Mouse (Mus musculus): ENCODE data around the gene Plpp1. TPM values are rescaled to one million over a fixed set of nuclear protein-coding genes. Genes with fewer than 3 reads are reported as not detected.

Plpp1 gene
- total RNA-seq, 2 experiments from 2014 or later = not detected

DNA sequence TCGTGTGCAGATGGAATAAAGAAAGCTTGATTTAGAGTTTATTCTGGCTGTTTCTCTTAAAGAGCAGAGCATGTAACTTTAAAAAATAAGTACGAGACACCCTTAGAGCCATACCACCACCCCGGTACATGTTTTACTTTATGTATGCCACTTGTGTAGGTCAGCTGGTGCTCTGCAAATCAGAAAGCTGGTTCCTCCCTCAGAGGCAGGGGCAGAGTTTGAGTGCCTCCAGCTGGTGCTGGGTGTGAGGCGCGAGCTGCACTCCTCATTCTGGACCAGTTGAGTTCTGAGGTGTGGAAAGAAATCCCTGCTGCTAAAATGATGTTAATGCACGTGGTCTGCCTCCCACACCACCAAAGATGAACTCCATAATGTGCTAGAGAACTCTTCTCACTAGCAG is 53.8 kb downstream of the Plpp1 start:
- ATAC-seq (replicated peaks; ENCODE audit: poor library complexity, severe bottlenecking) = no peak

DNA sequence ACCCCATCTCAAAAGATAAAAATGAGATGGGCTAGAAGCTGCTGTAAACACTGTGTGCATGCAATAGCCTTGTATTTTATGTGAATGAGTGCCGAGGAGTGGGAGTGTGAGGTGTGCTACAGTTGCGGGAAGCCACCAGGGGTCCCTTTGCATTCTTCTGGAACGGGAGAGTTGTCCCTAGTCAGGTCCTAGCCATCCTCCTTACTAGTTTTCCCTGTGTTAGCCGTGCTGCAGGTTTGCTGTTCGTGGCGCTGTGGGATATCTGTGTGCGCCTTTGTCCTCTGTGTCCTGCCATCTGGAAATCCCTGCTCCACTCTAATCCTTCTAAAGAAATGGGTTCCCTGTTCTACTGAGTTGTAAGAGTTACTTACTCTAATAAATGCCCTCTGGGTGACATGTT is 57.3 kb downstream of the Plpp1 start:
- ATAC-seq (replicated peaks; ENCODE audit: poor library complexity, severe bottlenecking) = no peak

GRCm38 (mm10) chr13:112859574-112860134 is 59.1 kb downstream of the Plpp1 start:
- no peak for ATAC-seq (replicated peaks; ENCODE audit: poor library complexity, severe bottlenecking)

- ATAC-seq (replicated peaks; ENCODE audit: poor library complexity, severe bottlenecking) = no peak
These were observed 59.8 kb downstream of the Plpp1 start for GRCm38 (mm10) chr13:112860370-112860769.

GRCm38 (mm10) chr13:112860911-112861310 is 60.3 kb downstream of the Plpp1 start:
- ATAC-seq (replicated peaks; ENCODE audit: poor library complexity, severe bottlenecking) = no peak

- no peak for ATAC-seq (replicated peaks; ENCODE audit: poor library complexity, severe bottlenecking)
These were observed 61.3 kb downstream of the Plpp1 start for GRCm38 (mm10) chr13:112861825-112862306.

DNA sequence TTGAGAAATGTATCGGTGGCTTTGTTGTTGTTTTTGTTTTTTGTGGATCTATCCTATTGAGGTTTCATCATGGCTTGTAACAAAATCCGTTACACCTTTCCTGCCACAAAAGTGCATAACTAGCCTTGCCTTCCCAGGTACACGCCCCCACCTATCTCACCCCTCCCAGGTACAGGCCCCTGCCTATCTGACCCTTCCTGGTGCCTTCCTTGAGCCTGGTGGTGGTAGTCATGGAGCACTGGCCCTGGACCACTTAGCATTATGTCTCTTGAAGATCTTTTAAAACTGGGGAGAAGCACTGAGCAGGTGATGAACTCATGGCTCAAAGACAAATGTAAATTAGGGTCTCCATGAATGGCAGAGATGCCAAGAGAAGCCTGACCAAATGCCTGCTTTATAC is 61.8 kb downstream of the Plpp1 start:
- ATAC-seq (replicated peaks; ENCODE audit: poor library complexity, severe bottlenecking) = no peak

GRCm38 (mm10) chr13:112862978-112863677 is 62.5 kb downstream of the Plpp1 start:
- ATAC-seq (replicated peaks; ENCODE audit: poor library complexity, severe bottlenecking) = no peak

- ATAC-seq (replicated peaks; ENCODE audit: poor library complexity, severe bottlenecking) = no peak
These were observed 66.2 kb downstream of the Plpp1 start for GRCm38 (mm10) chr13:112866782-112867181.

DNA sequence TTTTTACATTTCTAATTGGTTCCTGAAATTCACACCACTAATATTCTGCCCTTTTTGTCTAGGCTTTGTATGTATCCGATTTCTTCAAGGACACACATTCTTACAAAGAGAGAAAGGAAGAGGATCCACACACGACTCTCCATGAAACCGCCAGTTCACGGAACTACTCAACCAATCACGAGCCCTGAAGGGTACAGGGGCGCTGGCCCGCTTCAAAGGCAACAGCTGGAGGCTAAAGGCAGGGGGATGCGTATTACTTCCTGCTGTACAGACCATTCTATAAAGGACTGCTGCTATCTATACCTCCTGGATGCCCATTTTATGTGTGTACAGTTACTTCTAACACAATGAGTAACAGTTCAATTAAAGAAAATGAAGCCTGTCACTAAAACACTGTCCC is 66.8 kb downstream of the Plpp1 start:
- ATAC-seq (replicated peaks; ENCODE audit: poor library complexity, severe bottlenecking) = no peak

GRCm38 (mm10) chr13:112870039-112870690 is 69.6 kb downstream of the Plpp1 start:
- peak; percentile 48 for ATAC-seq (replicated peaks; ENCODE audit: poor library complexity, severe bottlenecking)

DNA sequence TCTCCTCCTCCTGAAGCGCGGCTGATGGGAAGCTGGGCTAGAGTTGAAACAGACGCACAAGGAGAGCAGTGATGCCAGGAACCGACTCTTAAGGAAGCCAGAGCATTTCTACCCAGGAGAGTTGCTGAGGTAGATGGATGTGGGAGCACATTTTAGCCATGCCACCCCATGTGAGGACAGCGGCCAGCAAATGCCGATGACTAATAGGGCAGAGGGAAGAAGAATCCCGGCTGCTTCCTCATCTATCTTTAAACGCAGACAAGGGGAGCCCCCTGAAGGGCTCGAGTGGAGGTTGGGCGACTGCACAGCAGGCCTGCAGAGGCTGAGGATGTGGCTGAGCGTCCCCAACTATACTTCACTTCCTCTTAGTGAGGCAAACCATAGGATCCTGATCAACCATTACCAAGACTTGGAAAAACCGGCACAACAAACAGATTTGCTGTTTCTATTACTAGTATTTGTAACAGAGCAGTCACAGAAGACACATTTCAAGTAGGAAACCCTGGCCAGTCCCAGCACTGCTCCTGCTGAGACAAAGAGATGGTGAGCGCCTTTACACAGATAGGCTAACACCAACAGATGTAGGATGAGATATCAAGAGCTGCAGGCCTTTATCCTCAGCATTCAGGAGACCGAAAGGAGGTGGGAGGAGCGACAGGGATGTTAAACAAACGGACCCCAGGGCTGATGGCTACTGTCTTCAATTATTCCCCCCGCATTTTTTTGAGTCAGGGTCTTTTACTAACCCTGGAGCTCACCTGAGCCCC is 71.1 kb downstream of the Plpp1 start:
- peak; percentile 65 for ATAC-seq (replicated peaks; ENCODE audit: poor library complexity, severe bottlenecking)

DNA sequence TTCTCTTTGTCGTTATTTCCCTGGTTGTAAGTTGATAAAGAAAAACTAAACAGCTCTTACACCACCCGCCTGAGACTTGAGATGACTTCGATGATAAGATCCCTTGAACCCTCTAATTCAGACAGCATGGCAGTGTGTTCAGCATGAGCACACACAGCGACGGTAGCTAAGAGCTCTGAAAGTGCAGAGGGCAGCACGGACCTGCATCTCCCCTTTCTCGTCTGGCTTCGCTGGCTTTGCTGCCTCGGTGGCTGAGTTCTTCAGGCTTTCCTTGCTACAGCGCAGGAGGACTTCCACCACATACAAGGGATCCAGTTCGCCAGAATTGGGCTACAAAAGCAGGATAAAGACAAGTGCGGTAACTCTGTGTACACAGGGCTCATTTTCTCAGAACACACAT is 86.6 kb downstream of the Plpp1 start:
- no peak for ATAC-seq (replicated peaks; ENCODE audit: poor library complexity, severe bottlenecking)

DNA sequence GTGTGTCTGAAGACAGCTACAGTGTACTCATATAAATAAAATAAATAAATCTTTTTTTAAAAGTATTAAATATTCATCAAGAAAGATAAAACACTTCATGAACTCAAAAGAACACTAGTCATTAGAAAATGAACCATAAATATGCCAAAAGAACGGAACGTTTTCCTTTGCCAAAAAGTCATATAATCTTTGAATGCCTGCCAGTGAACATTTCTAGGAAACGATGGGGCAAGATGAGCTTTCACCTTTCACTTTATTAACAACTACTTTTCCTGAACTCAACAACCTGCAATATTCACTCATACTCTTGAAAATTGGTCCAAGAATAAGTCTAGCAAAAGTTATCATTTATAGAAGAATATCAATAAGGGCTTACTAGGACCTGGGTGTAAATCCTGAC is 101.6 kb downstream of the Plpp1 start:
- no peak for ATAC-seq (replicated peaks; ENCODE audit: poor library complexity, severe bottlenecking)

DNA sequence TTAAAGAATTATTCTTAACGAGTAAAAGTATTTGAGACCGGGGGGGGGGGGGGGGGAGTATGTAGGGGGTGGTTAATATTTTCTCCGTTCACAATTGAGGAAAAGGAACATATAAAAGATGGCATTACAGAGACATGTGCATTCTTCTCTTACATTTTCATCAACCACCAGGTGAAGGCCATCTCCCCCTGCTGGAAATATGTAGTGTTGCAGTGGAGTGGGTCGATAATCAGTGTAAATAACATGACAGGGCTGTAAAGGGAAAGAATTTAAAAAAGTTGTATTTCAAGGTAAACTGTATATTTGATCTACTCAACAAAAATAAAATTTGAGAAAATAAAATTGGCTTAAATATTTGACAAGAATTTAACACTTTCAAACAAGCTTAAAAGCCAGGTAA is 109.1 kb downstream of the Plpp1 start:
- peak; percentile 59 for ATAC-seq (replicated peaks; ENCODE audit: poor library complexity, severe bottlenecking)

GRCm38 (mm10) chr13:112910434-112910833 is 109.8 kb downstream of the Plpp1 start:
- ATAC-seq (replicated peaks; ENCODE audit: poor library complexity, severe bottlenecking) = no peak

Other genes starting within 250 kb of the Plpp1 start
- 6.1 and 7.8 TPM in 2 replicates for gene Il31ra, start 206.4 kb upstream of the Plpp1 start, total RNA-seq (2014; fragmentation: Nextera tagmentation)
- gene Il31ra, start 206.4 kb upstream of the Plpp1 start, total RNA-seq (2017) = 4.6 and 5.5 TPM in 2 replicates
- not detected in 2 replicates for gene Ddx4, start 148.3 kb upstream of the Plpp1 start, total RNA-seq (2014; fragmentation: Nextera tagmentation)
- not detected in 2 replicates for gene Ddx4, start 148.3 kb upstream of the Plpp1 start, total RNA-seq (2017)
- 23.7 and 26.2 TPM in 2 replicates for gene Slc38a9, start 140.0 kb upstream of the Plpp1 start, total RNA-seq (2014; fragmentation: Nextera tagmentation)
- gene Slc38a9, start 140.0 kb upstream of the Plpp1 start, total RNA-seq (2017) = 10.2 and 15.9 TPM in 2 replicates
- 37.9 and 50.1 TPM in 2 replicates for gene Mtrex, start 126.6 kb downstream of the Plpp1 start, total RNA-seq (2014; fragmentation: Nextera tagmentation)
- 72.6 and 84.6 TPM in 2 replicates for gene Mtrex, start 126.6 kb downstream of the Plpp1 start, total RNA-seq (2017)
- 14.8 and 16.9 TPM in 2 replicates for gene Dhx29, start 126.7 kb downstream of the Plpp1 start, total RNA-seq (2014; fragmentation: Nextera tagmentation)
- 25.6 and 29.3 TPM in 2 replicates for gene Dhx29, start 126.7 kb downstream of the Plpp1 start, total RNA-seq (2017)
- 1.7 TPM in 1 of 2 replicates, not detected in the other for gene Ccno, start 187.0 kb downstream of the Plpp1 start, total RNA-seq (2014; fragmentation: Nextera tagmentation)
- 1.3 and 6.3 TPM in 2 replicates for gene Ccno, start 187.0 kb downstream of the Plpp1 start, total RNA-seq (2017)
- gene Mcidas, start 193.1 kb downstream of the Plpp1 start, total RNA-seq (2014; fragmentation: Nextera tagmentation) = not detected in 2 replicates
- gene Mcidas, start 193.1 kb downstream of the Plpp1 start, total RNA-seq (2017) = not detected in 2 replicates
- not detected in 2 replicates for gene Cdc20b, start 234.3 kb downstream of the Plpp1 start, total RNA-seq (2014; fragmentation: Nextera tagmentation)
- gene Cdc20b, start 234.3 kb downstream of the Plpp1 start, total RNA-seq (2017) = not detected in 2 replicates
- not detected in 2 replicates for gene Gpx8, start 245.6 kb downstream of the Plpp1 start, total RNA-seq (2014; fragmentation: Nextera tagmentation)
- gene Gpx8, start 245.6 kb downstream of the Plpp1 start, total RNA-seq (2017) = not detected in 2 replicates